Mouse (Mus musculus) gastrocnemius, adult 2 months (tissue): Measurements from ENCODE around the gene Slc25a24. TPM values are rescaled to one million over a fixed set of nuclear protein-coding genes. Genes with fewer than 3 reads are reported as not detected.

Experiments used
- DNase-seq: peaks from one replicate; pipeline ENCODE4 v3.0.0; 2022
- H3K27ac ChIP-seq: fragments of 200-600 bp; 2 replicates; pipeline ENCODE4 v1.8.1; 2022; ENCODE audit warnings: mild to moderate bottlenecking
- H3K4me3 ChIP-seq: fragments of 200-600 bp; 2 replicates; pipeline ENCODE4 v1.8.1; 2022; ENCODE audit warnings: mild to moderate bottlenecking, moderate library complexity
- CTCF ChIP-seq: fragments of 200-600 bp; IDR thresholded peaks from 2 replicates; pipeline ENCODE4 v1.8.1; 2022; ENCODE audit warnings: antibody characterized with exemption, mild to moderate bottlenecking, moderate library complexity
- intact Hi-C: fragments of 180-260 bp; cut with DNase I; formaldehyde crosslinking; loops from one replicate; pipeline ENCODE4 v1.15.1; 2025
- total RNA-seq, 2 experiments: library from RNA; stranded (reverse); gene quantifications; 2 replicates each; pipeline ENCODE4 v1.2.3; 2021

Gene Slc25a24
- total RNA-seq, 2 experiments from 2014 or later, result 2.8 to 4.9 TPM

DNA sequence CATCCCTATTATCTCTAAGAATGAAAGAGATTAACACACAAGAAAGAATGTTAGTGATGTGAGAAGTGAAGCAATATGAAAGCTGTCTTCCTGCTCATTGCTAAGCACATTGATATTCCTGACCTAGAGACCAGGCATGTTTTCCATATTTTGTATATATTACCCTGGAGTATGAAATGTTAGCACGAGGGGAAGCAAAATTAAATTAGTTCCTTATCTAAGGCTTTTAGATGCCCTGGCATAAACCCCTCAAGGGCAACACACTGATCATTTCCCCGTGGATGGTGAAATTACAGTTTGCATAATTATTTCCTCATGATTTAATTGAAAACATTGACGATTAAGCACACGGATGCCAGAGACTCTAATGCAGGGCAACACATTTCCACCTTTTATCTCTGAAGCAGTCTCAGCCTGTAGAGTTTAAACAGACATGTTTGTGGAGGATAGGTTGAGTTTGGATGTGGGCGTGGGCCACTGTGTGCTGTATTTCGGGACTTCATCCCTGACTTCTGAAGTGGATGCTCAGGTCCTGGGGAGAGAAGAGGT is 56.7 kb downstream of the Slc25a24 start:
- TF ChIP-seq CTCF, result no peak
- intact Hi-C loops, result no loop called here
- H3K27ac ChIP-seq, result no peak overlapping the region
- no peak for DNase-seq
- no peak overlapping the region for H3K4me3 ChIP-seq

DNA sequence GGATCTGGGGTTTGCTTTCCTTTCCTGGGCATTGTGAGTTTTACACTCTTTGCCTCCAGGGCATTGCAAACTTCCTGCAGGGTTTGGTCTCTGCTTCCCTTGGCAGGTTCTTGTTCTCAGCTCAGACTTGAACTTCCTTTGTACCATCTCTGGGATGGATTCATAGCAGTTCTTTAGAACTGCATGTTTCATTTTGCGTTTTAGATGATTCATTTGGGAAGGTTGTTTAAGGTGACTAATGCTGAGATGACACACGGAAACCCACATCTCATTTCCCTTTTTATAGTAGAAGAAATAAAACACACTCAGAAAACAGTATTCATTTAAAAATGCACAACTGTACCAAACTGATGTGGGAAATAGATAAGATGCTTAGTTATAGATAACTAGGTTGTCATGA is 73.2 kb downstream of the Slc25a24 start:
- no peak overlapping the region for H3K27ac ChIP-seq
- TF ChIP-seq CTCF, result no peak
- no peak overlapping the region for H3K4me3 ChIP-seq
- DNase-seq, result no peak
- intact Hi-C loops, result no loop called here

DNA sequence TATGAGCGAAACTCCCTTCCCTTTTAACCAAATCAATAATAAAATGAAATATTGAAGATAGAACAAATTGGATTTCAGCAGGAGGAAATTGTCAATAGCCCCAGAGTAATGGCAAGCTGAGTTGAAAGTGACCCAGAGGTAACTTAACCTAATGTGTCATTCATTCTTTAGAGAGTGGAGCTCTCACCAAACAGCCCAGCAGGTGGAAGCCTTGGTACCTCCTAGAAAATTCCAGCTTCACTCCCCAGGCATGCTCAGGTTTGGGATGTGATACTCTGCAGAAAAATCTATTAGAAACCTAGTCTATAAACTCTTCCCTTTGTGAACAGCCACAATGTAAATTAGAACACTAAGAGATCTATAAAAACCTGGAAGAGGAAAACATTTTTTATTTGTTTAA is 76.3 kb downstream of the Slc25a24 start:
- no peak for DNase-seq
- peak; percentile 52 for TF ChIP-seq CTCF
- intact Hi-C loops, result no loop called here

DNA sequence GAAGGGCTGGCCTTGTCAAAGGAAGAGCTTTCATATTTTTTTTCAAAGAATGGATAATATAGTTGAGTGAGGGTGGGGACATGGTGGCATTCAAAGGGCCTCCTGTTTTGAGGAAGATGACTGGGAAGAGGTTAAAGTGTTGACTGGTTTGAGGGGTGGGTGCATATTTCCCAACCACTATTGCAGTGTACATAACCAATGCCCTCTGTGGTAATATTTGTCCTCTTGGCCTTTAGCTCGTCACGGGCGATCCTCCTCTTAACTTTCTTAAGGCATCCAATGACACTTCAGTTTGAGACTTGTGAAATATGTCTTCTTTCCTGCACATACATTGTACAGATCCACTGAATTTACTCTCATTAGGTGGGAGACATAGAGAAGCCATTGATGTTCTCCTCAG is 89.4 kb downstream of the Slc25a24 start:
- intact Hi-C loops, result no loop called here
- no peak for DNase-seq
- TF ChIP-seq CTCF, result no peak
- Histone ChIP-seq H3K27ac (no peak overlapping the region), H3K4me3 (no peak overlapping the region)

More for the DNA sequence above, 76.3 kb downstream of the Slc25a24 start:
- H3K4me3 ChIP-seq, result no peak overlapping the region
- no peak overlapping the region for H3K27ac ChIP-seq

DNA sequence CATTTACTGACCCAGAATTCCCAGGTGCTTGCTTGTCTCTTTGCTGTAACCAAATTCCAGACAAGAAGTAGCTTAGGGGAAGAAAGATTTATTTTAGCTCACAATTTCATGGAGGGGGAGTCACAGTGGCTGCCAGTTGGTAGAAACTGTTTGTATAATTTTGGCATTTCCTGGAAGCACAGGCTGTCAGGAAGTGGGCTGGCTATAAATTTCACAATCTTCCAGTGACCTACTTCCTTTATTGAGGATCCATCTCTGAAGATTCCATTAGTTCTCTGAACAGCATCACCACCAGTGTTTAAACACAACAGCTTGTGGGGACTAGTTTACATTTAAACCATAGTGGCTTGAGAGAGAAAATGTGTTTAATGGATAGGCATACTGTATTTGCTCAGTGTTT is 93.4 kb downstream of the Slc25a24 start:
- TF ChIP-seq CTCF, result no peak
- H3K27ac ChIP-seq, result no peak overlapping the region
- H3K4me3 ChIP-seq, result no peak overlapping the region
- intact Hi-C loops, result no loop called here
- no peak for DNase-seq

Other genes starting within 250 kb of the Slc25a24 start
- under 1 TPM in 1 of 2 experiments, not detected in 1; 0.06 TPM for gene Fndc7, start 233.1 kb upstream of the Slc25a24 start, total RNA-seq
- 10 to 100 TPM; 17.6 to 18.7 TPM for gene Prpf38b, start 211.4 kb upstream of the Slc25a24 start, total RNA-seq
- not detected for gene Henmt1, start 183.3 kb upstream of the Slc25a24 start, total RNA-seq
- gene Gm9857, start 182.7 kb upstream of the Slc25a24 start, total RNA-seq, result not detected
- 1 to 10 TPM; 6.2 to 8.0 TPM for gene Fam102b, start 95.5 kb upstream of the Slc25a24 start, total RNA-seq
- gene Slc25a54, start 42.7 kb upstream of the Slc25a24 start, total RNA-seq, result not detected
- 1 to 10 TPM in 1 of 2 experiments, under 1 TPM in 1; 0.94 to 2.6 TPM for gene Vav3, start 217.5 kb downstream of the Slc25a24 start, total RNA-seq